Mouse (Mus musculus): Measurements from ENCODE around the gene Limd2.
"Not testable (repeated sequence)": the region's sequence is repeated elsewhere in the genome, so short reads cannot be mapped to it uniquely, and the experiment has no call there.

The Limd2 gene

GRCm38 (mm10) chr11:106160841-106161721 lies at the start of gene Limd2, which contains the start of gene Gm10840:
Gene Limd2, minus strand, starts transcription at chr11:106160860.
Gene Gm10840, plus strand, starts transcription at chr11:106160850.
- DNase-seq (ENCODE audit: low spot score in 2 of 2): peak; percentile 70 to 71

GRCm38 (mm10) chr11:106202123-106202465 lies 41.4 kb upstream of the Limd2 start, which contains the start of gene Strada:
Gene Strada, minus strand, starts transcription at chr11:106202168.
- no peak for DNase-seq (ENCODE audit: low spot score in 2 of 2)

DNA sequence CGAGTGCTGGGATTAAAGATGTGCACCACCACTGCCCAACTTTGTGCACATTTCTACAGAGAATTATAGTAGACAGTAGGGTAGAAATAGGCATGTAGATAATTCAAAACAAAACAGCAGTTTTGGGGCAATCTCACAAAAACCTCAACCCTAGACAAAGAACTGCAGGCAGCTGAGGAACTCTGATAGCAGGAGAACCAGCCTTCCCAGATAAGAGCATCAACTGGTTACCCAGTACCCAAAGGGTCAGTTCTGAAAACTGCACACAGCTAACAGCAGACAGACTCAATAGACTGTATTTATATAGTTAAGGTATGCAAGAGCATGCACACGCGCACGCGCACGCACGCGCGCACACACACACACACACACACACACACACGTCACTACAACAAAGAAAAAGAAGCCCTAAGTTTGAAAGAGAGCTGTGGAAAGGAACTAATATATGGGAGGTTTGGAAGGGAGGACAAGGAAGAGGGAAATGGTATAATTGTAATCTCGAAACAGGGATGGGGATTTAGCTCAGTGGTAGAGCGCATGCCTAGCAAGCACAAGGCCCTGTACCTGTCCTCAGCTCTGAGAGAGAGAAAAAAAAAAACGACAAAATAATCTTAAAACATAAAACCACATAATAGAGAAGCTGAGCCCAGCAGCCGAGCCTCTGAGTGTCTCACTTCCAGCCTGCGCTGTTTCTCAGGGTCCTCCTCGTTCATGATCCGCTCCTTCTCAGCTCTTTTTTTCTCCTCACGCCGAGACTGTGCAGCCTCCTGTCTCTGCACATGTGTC lies 40.9 kb upstream of the Limd2 start:
- no peak for DNase-seq (ENCODE audit: low spot score in 2 of 2)

DNA sequence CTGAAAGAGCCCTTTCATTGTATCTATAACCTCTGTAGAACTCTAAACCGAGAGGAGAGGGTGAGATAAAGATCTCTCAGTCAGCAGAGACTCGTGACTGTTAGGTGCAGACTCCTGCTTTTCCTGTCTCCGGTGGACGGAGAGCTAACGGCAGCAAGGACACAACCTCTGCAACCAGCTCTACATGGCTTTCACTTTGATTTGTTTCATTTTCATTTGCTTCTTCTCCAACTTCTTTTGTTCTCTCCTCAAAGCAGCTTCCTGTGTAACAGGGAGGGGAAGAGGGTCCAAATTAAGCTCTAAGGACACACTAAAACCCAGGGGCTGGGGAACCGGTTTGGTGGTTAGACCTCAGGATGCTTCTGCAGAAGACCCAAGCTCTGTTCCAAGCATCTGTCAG lies 40.1 kb upstream of the Limd2 start:
- no peak for DNase-seq (ENCODE audit: low spot score in 2 of 2)

DNA sequence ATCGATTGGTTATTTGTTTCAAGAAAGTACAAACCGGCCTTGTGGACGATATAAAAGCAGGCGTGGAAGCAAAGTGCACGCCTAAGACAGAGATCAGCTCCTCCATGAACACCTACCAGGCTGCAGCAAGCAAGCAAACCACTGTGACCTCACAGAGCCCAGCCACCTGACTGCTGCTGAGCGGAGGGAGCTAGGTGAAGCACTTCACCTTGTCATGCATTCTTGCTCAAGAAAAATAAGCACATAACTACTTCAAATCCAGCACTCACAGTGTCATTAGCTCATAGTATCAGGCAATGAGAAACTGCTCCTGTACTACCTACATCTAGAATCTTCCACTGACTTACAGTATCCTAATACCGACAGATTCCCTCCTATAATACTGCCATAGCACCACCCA lies 39.3 kb upstream of the Limd2 start:
- not testable (repeated sequence) for DNase-seq (ENCODE audit: low spot score in 2 of 2)

- no peak for DNase-seq (ENCODE audit: low spot score in 2 of 2)
Observed at GRCm38 (mm10) chr11:106198277-106198676, 37.6 kb upstream of the Limd2 start.

DNA sequence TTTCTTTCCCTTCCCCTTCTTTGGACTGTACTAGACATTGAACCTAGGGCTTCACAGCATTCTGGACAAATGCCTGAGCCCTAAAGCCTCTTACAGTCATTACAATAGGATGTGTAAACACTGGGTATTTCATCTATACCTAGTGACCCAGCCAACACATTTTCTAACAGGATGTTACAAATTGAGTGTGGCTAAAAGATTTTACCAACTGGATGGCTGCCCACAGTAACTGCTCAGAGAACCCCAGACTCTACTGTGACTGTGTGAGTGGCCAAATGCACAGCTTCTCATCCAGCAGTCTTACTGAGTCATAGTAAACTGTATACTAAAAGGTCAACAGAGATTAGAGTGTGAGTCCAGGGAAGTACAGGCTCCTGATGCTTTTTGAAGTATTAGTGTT lies 34.7 kb upstream of the Limd2 start:
- DNase-seq (ENCODE audit: low spot score in 2 of 2): no peak

DNA sequence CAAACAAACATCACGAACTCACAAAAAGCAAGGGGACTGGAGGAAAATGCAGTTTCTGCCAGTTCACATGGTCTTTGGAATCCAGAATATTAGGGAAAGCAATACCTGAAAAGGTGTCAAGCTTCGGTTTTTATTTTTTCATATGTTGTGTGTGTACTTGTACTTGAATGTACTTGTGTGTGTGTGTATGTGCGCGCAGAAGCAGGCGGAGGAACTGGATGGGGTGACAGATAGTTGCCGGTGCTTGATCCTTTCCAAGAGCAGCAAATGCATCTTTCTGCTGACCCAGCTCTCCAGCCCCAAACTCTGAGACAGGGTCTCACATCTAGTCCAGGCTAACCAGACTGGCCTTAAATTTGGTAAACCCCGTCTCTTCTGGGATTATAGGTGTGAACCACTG lies 34.2 kb upstream of the Limd2 start:
- no peak for DNase-seq (ENCODE audit: low spot score in 2 of 2)

- DNase-seq (ENCODE audit: low spot score in 2 of 2): no peak
Observed at GRCm38 (mm10) chr11:106194155-106194541, 33.5 kb upstream of the Limd2 start.

- DNase-seq (ENCODE audit: low spot score in 2 of 2): peak; percentile 96 to 98
Observed at GRCm38 (mm10) chr11:106193371-106194154, 32.9 kb upstream of the Limd2 start.

DNA sequence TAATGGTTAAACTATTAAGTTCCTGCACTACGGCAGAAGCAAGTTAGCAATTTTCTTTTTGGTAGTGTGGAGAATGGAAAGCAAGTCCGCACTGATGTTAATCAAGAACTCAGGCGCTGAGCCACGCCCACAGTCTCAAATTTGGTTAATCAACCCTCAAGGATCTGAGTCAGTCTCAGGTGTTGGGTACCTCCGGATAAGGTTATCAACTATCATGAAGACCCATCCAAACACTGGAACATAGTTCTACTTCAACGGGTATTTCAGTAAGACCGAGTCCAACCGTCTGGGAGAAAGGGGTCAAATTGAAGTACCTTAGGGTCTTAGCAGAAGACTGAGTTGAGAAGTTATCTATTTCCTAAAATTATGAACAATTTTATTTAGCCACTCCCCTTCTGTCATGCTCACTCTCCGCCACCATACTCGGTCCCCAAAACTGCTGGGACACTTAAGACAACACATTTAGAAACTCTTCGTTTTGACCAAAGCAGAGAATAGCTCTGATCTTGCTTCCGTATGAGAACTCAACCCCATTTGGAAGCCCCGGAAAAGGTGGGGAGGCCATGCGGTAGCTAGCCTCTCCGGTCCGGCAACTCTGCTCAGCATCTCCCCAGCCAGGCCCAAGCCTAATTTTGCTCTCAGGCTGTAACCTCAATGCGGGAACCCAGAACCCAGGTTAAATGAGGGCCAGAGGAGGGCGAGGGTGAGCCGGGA lies 32.2 kb upstream of the Limd2 start:
- no peak for DNase-seq (ENCODE audit: low spot score in 2 of 2)

DNA sequence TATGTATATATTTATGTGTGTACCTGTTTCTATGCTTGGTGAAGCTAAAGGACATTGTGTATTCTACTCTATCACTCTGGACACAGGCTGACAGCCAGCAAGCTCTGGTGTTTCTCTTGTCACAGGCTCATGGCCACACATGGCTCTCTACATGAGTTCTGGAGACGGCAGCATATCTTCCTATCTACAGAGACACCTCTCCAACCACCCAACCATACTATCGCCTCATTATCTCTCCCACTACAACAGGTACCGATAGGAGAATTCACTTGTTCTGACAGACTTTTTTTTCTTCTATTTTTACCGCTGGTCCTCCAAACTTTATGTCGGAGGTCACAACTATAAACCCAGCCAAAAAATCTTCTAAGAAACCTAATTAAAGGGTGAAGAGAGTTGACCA lies 31.6 kb upstream of the Limd2 start:
- no peak for DNase-seq (ENCODE audit: low spot score in 2 of 2)

- no peak for DNase-seq (ENCODE audit: low spot score in 2 of 2)
Observed at GRCm38 (mm10) chr11:106191716-106192115, 31.1 kb upstream of the Limd2 start.

GRCm38 (mm10) chr11:106187326-106187725 lies 26.7 kb upstream of the Limd2 start:
- no peak for DNase-seq (ENCODE audit: low spot score in 2 of 2)

DNA sequence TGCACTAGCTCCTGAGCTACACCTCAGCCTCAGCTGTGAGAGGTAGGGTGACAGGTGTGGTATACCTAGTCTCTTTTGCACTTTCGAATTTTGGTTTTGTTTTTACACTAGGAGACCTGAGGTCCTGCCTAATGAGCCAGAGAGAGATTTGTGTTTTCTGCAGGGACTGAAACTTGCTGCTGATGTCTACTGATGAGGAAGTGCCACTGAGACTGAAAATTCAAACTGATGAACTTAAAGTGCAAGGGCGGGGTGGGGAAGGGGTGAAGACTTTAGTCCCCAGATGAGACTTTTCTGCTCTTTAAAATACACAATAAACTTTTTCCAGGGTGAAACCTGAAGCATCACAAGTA lies 19.8 kb upstream of the Limd2 start:
- DNase-seq (ENCODE audit: low spot score in 2 of 2): no peak

DNA sequence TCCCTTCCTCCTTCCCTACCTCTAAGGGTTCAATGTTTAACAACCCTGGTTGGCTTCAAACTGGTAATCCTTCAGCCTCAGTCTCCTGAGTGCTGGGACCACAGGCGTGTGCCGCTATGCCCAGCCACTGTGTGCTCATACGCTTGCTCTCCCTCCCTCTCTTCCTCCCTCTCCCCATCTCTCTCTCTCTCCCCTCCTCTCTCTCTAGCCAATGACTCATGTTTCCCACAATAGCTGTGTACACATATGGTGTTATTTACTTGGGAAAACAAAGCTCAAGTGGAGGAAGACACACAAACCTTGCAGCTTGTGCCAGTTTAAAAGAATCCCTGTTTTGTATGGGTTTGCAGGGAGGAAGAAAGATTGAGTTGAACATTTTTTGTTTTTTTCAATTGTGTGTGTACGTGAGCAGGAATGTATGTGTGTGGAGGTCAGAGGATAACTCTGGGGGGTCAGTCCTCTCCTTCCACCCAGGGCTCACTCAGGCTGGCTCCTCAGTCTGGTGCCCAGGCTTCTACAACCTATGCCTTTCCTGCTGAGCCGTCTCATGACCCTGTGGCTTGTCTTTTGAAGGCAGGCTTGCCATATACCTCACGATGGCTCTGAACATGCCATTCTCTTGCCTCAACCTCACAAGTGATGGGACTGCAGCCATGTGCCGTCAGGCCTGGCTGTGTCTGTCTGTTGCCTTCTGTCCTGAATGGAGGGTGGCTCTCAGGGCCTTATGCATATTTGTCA lies 19.2 kb upstream of the Limd2 start:
- no peak for DNase-seq (ENCODE audit: low spot score in 2 of 2)

GRCm38 (mm10) chr11:106178036-106178782 lies 17.5 kb upstream of the Limd2 start:
- DNase-seq (ENCODE audit: low spot score in 2 of 2): no peak

DNA sequence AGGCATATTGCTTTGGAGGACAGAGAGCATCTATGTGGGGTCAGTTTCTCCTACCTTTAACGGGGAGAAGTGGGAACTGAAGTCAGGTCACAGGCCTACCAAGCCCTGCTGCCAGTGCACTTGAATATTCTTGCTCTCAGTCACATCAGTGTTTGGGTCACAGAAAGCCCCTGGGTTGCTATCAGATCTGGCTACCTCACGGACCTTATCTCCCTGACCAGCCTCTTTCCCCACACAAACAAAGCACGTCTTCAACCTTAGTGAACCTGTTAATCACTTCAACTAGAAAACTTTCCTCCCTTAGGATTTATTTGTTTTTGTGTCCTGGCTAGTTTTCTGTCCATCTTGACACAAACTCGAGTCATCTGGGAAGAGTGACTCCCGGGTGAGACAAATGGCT lies 15.7 kb upstream of the Limd2 start:
- DNase-seq (ENCODE audit: low spot score in 2 of 2): no peak

DNA sequence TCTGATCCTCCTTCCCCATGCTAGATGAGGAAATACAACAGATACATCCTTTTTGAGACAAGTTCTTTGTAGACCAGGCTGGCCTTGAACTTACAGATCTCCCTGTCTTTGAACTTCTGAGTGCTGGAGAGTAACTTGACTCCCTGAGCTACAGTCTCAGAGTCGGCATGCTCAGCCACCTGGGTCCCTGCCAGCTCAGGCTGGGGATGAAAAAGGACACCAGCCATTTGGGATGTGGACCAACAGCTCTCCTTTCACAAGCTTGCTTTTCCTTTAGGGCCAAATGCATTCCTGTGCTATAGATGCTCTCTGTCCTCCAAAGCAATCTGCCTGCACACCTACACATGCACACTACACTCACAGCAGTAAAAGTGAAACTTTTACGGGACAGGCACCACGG lies 14.4 kb upstream of the Limd2 start:
- DNase-seq (ENCODE audit: low spot score in 2 of 2): no peak

- DNase-seq (ENCODE audit: low spot score in 2 of 2): no peak
Observed at GRCm38 (mm10) chr11:106174372-106174771, 13.7 kb upstream of the Limd2 start.

Measured in thymus, postnatal 10 days (tissue).